Comparison of ENCODE assay signal across 8 mouse cellular contexts in genomic region chr6:82042296-82043125, GRCm38 (mm10). TPM values are rescaled to one million over a fixed set of nuclear protein-coding genes. Genes with fewer than 3 reads are reported as not detected.
DNase-seq lines count a peak whose midpoint lies in the region; ATAC-seq lines count a peak whose summit lies in the region.

No protein-coding gene starts in this region.

- H3K27me3 ChIP-seq in forebrain, embryonic 10.5 days (ENCODE audit: poor library complexity, severe bottlenecking) = peaks cover 96% of the 10 kb centered on the region
- H3K27me3 ChIP-seq in intestine, embryonic 14.5 days (replicated peaks; ENCODE audit: control insufficient read depth, insufficient read depth, low read length) = 0 out of 2 replicates have a peak, but pooled peaks cover 4% of the 10 kb centered on the region
- H3K27me3 ChIP-seq in liver, embryonic 16.5 days (ENCODE audit: control insufficient read depth, insufficient read depth, low read depth, low read length) = peaks cover 11% of the 10 kb centered on the region
- peaks cover 48% of the 10 kb centered on the region for H3K27me3 ChIP-seq in neural tube, embryonic 15.5 days (replicated peaks)

- WGBS in forebrain, embryonic 10.5 days = under 1% methylated on average over 35 of the region's 35 CpGs
- under 1% methylated on average over 35 of the region's 35 CpGs for WGBS in intestine, embryonic 14.5 days
- under 1% methylated on average over 35 of the region's 35 CpGs for WGBS in liver, embryonic 16.5 days (ENCODE audit: insufficient replicate concordance)
- WGBS in neural tube, embryonic 15.5 days = under 1% methylated on average over 35 of the region's 35 CpGs

- no peaks in the 10 kb centered on the region for H3K36me3 ChIP-seq in forebrain, embryonic 10.5 days (replicated peaks)
- H3K36me3 ChIP-seq in intestine, embryonic 14.5 days (ENCODE audit: control insufficient read depth, insufficient read depth, low read length) = no peaks in the 10 kb centered on the region
- no peaks in the 10 kb centered on the region for H3K36me3 ChIP-seq in liver, embryonic 16.5 days (ENCODE audit: control insufficient read depth, insufficient read depth)
- no peaks in the 10 kb centered on the region for H3K36me3 ChIP-seq in neural tube, embryonic 15.5 days

- H3K4me2 ChIP-seq in intestine, embryonic 14.5 days (ENCODE audit: low read length) = peak overlapping the region; percentile 79
- peak overlapping the region; percentile 42 for H3K4me2 ChIP-seq in liver, embryonic 16.5 days (ENCODE audit: low read depth, low read length)
- H3K4me2 ChIP-seq in neural tube, embryonic 15.5 days = peak overlapping the region; percentile 84

- H3K27ac ChIP-seq in forebrain, embryonic 10.5 days = peak overlapping the region; percentile 77
- peak overlapping the region; percentile 86 for H3K27ac ChIP-seq in intestine, embryonic 14.5 days (ENCODE audit: low read depth)
- peak overlapping the region; percentile 61 for H3K27ac ChIP-seq in liver, embryonic 16.5 days (ENCODE audit: low read length)
- H3K27ac ChIP-seq in neural tube, embryonic 15.5 days (replicated peaks) = no peak overlapping the region

- no peaks in the 10 kb centered on the region for H3K9me3 ChIP-seq in forebrain, embryonic 10.5 days
- H3K9me3 ChIP-seq in intestine, embryonic 14.5 days (ENCODE audit: control insufficient read depth, low read length) = no peaks in the 10 kb centered on the region
- no peaks in the 10 kb centered on the region for H3K9me3 ChIP-seq in liver, embryonic 16.5 days (replicated peaks; ENCODE audit: control insufficient read depth, low read length)
- no peaks in the 10 kb centered on the region for H3K9me3 ChIP-seq in neural tube, embryonic 15.5 days (replicated peaks)

- H3K9ac ChIP-seq in intestine, embryonic 14.5 days (ENCODE audit: low read length) = peak overlapping the region; percentile 71
- peak overlapping the region; percentile 56 for H3K9ac ChIP-seq in liver, embryonic 16.5 days (ENCODE audit: low read depth, low read length)
- H3K9ac ChIP-seq in neural tube, embryonic 15.5 days (replicated peaks) = peak overlapping the region; percentile 33

- H3K4me3 ChIP-seq in forebrain, embryonic 10.5 days = peak overlapping the region; percentile 64
- peak overlapping the region; percentile 72 for H3K4me3 ChIP-seq in intestine, embryonic 14.5 days (ENCODE audit: low read depth, low read length)
- peak overlapping the region; percentile 56 for H3K4me3 ChIP-seq in liver, embryonic 16.5 days (ENCODE audit: low read depth, low read length)
- H3K4me3 ChIP-seq in neural tube, embryonic 15.5 days (replicated peaks) = peak overlapping the region; percentile 44

- peaks cover 36% of the 10 kb centered on the region for H3K4me1 ChIP-seq in forebrain, embryonic 10.5 days
- H3K4me1 ChIP-seq in intestine, embryonic 14.5 days (replicated peaks; ENCODE audit: control insufficient read depth, insufficient read depth, low read length) = peaks cover 40% of the 10 kb centered on the region
- H3K4me1 ChIP-seq in liver, embryonic 16.5 days (ENCODE audit: control insufficient read depth, low read depth, low read length) = no peaks in the 10 kb centered on the region; the same call in 1 of the 2 replicates
- H3K4me1 ChIP-seq in neural tube, embryonic 15.5 days = peaks cover 19% of the 10 kb centered on the region

- peak; percentile 48 to 54 for DNase-seq in cerebellum, postnatal 10 days
- DNase-seq in cerebellum, adult 11 months = no peak
- DNase-seq in ES-CJ7 (ENCODE audit: low read depth, low spot score) = peak; percentile 84
- DNase-seq in forebrain, embryonic 10.5 days (ENCODE audit: extremely low spot score, low spot score) = peak; percentile 64
- DNase-seq in intestine, embryonic 14.5 days (ENCODE audit: low spot score) = peak; percentile 78
- no peak for DNase-seq in thymus, postnatal 14 days

- ATAC-seq in intestine, embryonic 14.5 days (replicated peaks; ENCODE audit: low FRiP score, low TSS enrichment, low read depth) = peak; percentile 26; the same call in 1 of the 2 replicates
- peak; percentile 40; the same call in 1 of the 2 replicates for ATAC-seq in liver, embryonic 16.5 days (ENCODE audit: low read depth)
- ATAC-seq in neural tube, embryonic 15.5 days (ENCODE audit: low FRiP score) = peak; percentile 32; the same call in 1 of the 2 replicates

RNA-seq across cellular contexts. Expression of gene Eva1a, which starts 1.7 kb away (rescaled TPM):
- polyA plus RNA-seq in forebrain, embryonic 10.5 days (2016; fragmentation: Nextera tagmentation; extraction: Ambion mirVana) = 3.2 and 3.9 TPM in 2 replicates
- polyA plus RNA-seq in intestine, embryonic 14.5 days (2014; fragmentation: Nextera tagmentation; extraction: Ambion mirVana) = 22.3 and 22.4 TPM in 2 replicates
- 11.9 and 12.7 TPM in 2 replicates for polyA plus RNA-seq in liver, embryonic 16.5 days (2015; fragmentation: Nextera tagmentation; extraction: Ambion mirVana)
- 0.79 and 3.4 TPM in 2 replicates for polyA plus RNA-seq in neural tube, embryonic 15.5 days (2015; fragmentation: Nextera tagmentation; extraction: Ambion mirVana)

Comparison
In these comparisons a context has a peak if more than half of its experiments do, and no peak if none do; other contexts are left out.
1. DNase-seq: peak in cerebellum, postnatal 10 days (2 of 2), ES-CJ7 (single experiment), forebrain, embryonic 10.5 days (single experiment) and intestine, embryonic 14.5 days (single experiment); none in cerebellum, adult 11 months (single experiment) and thymus, postnatal 14 days (single experiment).
2. Peak in every context shown above with its lines, with median percentiles within 50 percentile points of each other: H3K4me3 ChIP-seq, ATAC-seq, H3K4me2 ChIP-seq and H3K9ac ChIP-seq.